Mouse (Mus musculus) liver, adult 2 months (tissue): ENCODE measurements around the gene Dpp8. TPM values are rescaled to one million over a fixed set of nuclear protein-coding genes. Genes with fewer than 3 reads are reported as not detected.
"Not testable (repeated sequence)": the region's sequence is repeated elsewhere in the genome, so short reads cannot be mapped to it uniquely, and the experiment has no call there.

Source experiments
- DNase-seq: peaks from one replicate; pipeline ENCODE4 v3.0.0-alpha.2; 2011; ENCODE audit warnings: low read depth, low spot score; ENCODE audit errors: extremely low read depth
- H3K27ac ChIP-seq: fragments of 200-500 bp; replicated peaks from 2 replicates; pipeline ENCODE4 v1.5.1; 2012; ENCODE audit warnings: low read depth, mild to moderate bottlenecking, control low read depth, inconsistent platforms, low read length; ENCODE audit not compliant: insufficient read depth
- H3K27me3 ChIP-seq: fragments of 200-500 bp; 2 replicates; pipeline ENCODE4 v1.6.1; 2012; ENCODE audit warnings: mild to moderate bottlenecking, moderate library complexity, low read length, inconsistent platforms; ENCODE audit not compliant: control insufficient read depth, insufficient read depth
- H3K36me3 ChIP-seq: fragments of 200-500 bp; 2 replicates; pipeline ENCODE4 v1.6.1; 2012; ENCODE audit warnings: low read length, inconsistent platforms; ENCODE audit not compliant: control insufficient read depth, insufficient read depth
- H3K4me1 ChIP-seq: fragments of 200-500 bp; 2 replicates; pipeline ENCODE4 v1.6.1; 2011; ENCODE audit warnings: low read length; ENCODE audit not compliant: control insufficient read depth, insufficient read depth
- H3K4me3 ChIP-seq: fragments of 200-500 bp; 2 replicates; pipeline ENCODE4 v1.5.1; 2011; ENCODE audit warnings: low read depth, mild to moderate bottlenecking, control low read depth, low read length, moderate library complexity; ENCODE audit not compliant: insufficient read depth
- H3K79me2 ChIP-seq: fragments of 200-500 bp; 2 replicates; pipeline ENCODE4 v1.6.1; 2012; ENCODE audit warnings: inconsistent platforms, mild to moderate bottlenecking, low read length, moderate library complexity; ENCODE audit not compliant: control insufficient read depth, insufficient read depth
- H3K9ac ChIP-seq: fragments of 200-500 bp; 2 replicates; pipeline ENCODE4 v1.6.1; 2012; ENCODE audit warnings: low read depth, mild to moderate bottlenecking, control low read depth, inconsistent platforms, low read length
- CTCF ChIP-seq: fragments of 200-500 bp; IDR thresholded peaks from 2 replicates; pipeline ENCODE4 v1.5.1; 2011; ENCODE audit warnings: low read depth, low read length, control low read depth
- POLR2A ChIP-seq: fragments of 200-500 bp; IDR thresholded peaks from 2 replicates; pipeline ENCODE4 v1.6.1; 2011; ENCODE audit warnings: low read length, control low read depth; ENCODE audit not compliant: insufficient read depth; ENCODE audit errors: extremely low read depth
- WGBS: fragments of 180-500 bp; shearing (Covaris S2); methylation state at CpG from one replicate; pipeline ENCODE4 v1.1.7; 2018; 5-methylcytosine and 5-hydroxymethylcytosine counted together
- polyA plus RNA-seq: library from polyadenylated mRNA; depleted of rRNA; stranded (reverse); fragments of >200 nt; gene quantifications from 2 replicates; pipeline ENCODE4 v1.2.3, GENCODE M21; 2012; rRNA removed
- total RNA-seq: library from RNA; depleted of rRNA; stranded (reverse); fragments of >200 nt; gene quantifications from 2 replicates; pipeline ENCODE4 v1.2.3, GENCODE M21; 2014; rRNA removed

Dpp8 gene
- total RNA-seq: 42.8 and 46.2 TPM in 2 replicates
- polyA plus RNA-seq: 18.8 and 20.4 TPM in 2 replicates

- peak; percentile 79 for DNase-seq
- H3K4me1 ChIP-seq: peaks cover 11% of the 10 kb centered on the region
- H3K79me2 ChIP-seq: no peaks in the 10 kb centered on the region; the same call in 1 of the 2 replicates
- peaks cover 5% of the 10 kb centered on the region; the same call in 1 of the 2 replicates for H3K36me3 ChIP-seq
- H3K4me3 ChIP-seq: peak within 1 kb of the TSS; percentile 75
- H3K27ac ChIP-seq: peak within 1 kb of the TSS; percentile 90
- WGBS: under 1% methylated on average over 85 of the region's 85 CpGs
- H3K9ac ChIP-seq: peak within 1 kb of the TSS; percentile 95
- TF ChIP-seq CTCF (peak; percentile 91), POLR2A (peak; percentile 81; the same call in 1 of the 2 replicates)
- H3K27me3 ChIP-seq: no peaks in the 10 kb centered on the region
Observed at GRCm38 (mm10) chr9:65032269-65033108, at the start of gene Dpp8. TSS of gene Dpp8 (plus strand) at chr9:65032414.

- Histone ChIP-seq H3K4me1 (peaks cover 6% of the 10 kb centered on the region), H3K36me3 (peaks cover 55% of the 10 kb centered on the region), H3K79me2 (no peaks in the 10 kb centered on the region), H3K27ac (no peak overlapping the region), H3K27me3 (no peaks in the 10 kb centered on the region), H3K4me3 (no peak overlapping the region), H3K9ac (no peak overlapping the region)
- no peak for DNase-seq
- TF ChIP-seq POLR2A (no peak), CTCF (no peak)
- 68% methylated on average over 8 of the region's 8 CpGs for WGBS
Observed at GRCm38 (mm10) chr9:64985037-64985794, 47.0 kb upstream of the Dpp8 start.

- H3K79me2 ChIP-seq: no peaks in the 10 kb centered on the region
- peaks cover 3% of the 10 kb centered on the region for H3K4me1 ChIP-seq
- no peak for DNase-seq
- no peak for TF ChIP-seq POLR2A
- no peak for TF ChIP-seq CTCF
- no peak overlapping the region for H3K4me3 ChIP-seq
- no peak overlapping the region for H3K27ac ChIP-seq
- H3K9ac ChIP-seq: no peak overlapping the region
- WGBS: 89% methylated on average over 9 of the region's 9 CpGs
- no peaks in the 10 kb centered on the region for H3K27me3 ChIP-seq
- peaks cover 61% of the 10 kb centered on the region for H3K36me3 ChIP-seq
Observed at GRCm38 (mm10) chr9:64985807-64986206, 46.4 kb upstream of the Dpp8 start.

DNA sequence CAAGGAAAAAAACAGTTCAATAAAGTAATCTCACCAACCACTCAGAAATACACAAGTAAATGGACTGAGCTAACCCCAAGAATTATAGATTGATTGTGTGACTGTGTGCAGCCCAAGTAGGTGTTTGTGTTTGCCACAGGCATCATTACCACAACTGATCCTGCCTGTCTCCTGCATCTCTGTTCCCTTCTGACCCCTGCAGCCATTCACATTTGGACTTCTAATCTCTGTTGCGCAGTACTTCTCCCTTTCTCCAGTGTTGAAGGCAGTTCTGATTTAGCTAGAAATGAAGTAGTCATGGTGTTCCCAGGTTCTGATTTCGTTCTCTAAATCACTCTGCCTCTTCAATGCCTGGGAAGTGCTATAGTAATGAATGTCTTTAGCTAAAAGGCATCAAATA lies 44.6 kb upstream of the Dpp8 start:
- no peaks in the 10 kb centered on the region for H3K27me3 ChIP-seq
- no peaks in the 10 kb centered on the region for H3K4me1 ChIP-seq
- H3K36me3 ChIP-seq: peaks cover 72% of the 10 kb centered on the region
- TF ChIP-seq CTCF (no peak), POLR2A (no peak)
- no peak overlapping the region for H3K9ac ChIP-seq
- no peak overlapping the region for H3K4me3 ChIP-seq
- no peaks in the 10 kb centered on the region for H3K79me2 ChIP-seq
- H3K27ac ChIP-seq: no peak overlapping the region
- no peak for DNase-seq
- 85% methylated on average over 2 of the region's 2 CpGs for WGBS

DNA sequence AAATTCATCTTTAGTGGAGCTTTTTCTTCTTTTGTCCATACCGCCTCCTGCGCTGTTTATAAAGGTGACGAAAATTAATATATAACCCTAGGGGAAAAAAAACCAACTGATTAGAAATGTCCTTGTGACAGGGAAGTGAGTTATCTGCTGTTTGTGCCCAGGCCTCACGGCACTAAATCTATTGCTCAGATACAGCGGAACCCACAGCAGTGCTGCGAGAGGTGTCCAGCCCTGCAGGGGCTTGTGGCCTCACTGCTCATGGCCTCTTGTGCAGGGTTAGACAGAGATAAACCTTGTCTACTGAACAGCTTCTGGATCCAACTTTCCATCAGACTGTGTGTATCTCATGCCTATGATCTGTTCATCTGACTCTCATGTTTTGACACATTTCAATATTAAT lies 43.8 kb upstream of the Dpp8 start:
- TF ChIP-seq POLR2A (no peak), CTCF (no peak)

GRCm38 (mm10) chr9:64990291-64990690 lies 41.9 kb upstream of the Dpp8 start:
- Histone ChIP-seq H3K36me3 (peaks cover 82% of the 10 kb centered on the region), H3K4me1 (no peaks in the 10 kb centered on the region), H3K4me3 (no peak overlapping the region), H3K9ac (no peak overlapping the region), H3K27ac (no peak overlapping the region), H3K27me3 (no peaks in the 10 kb centered on the region), H3K79me2 (no peaks in the 10 kb centered on the region; the same call in 1 of the 2 replicates)
- no peak for DNase-seq
- TF ChIP-seq CTCF (no peak), POLR2A (no peak)
- WGBS: 87% methylated on average over 7 of the region's 7 CpGs

More for the DNA sequence above, 43.8 kb upstream of the Dpp8 start:
- Histone ChIP-seq H3K9ac (no peak overlapping the region), H3K79me2 (no peaks in the 10 kb centered on the region), H3K27ac (no peak overlapping the region), H3K36me3 (peaks cover 79% of the 10 kb centered on the region), H3K4me1 (no peaks in the 10 kb centered on the region), H3K27me3 (no peaks in the 10 kb centered on the region), H3K4me3 (no peak overlapping the region)
- DNase-seq: no peak
- WGBS: 89% methylated on average over 6 of the region's 6 CpGs

GRCm38 (mm10) chr9:64995464-64995863 lies 36.8 kb upstream of the Dpp8 start:
- WGBS: 97% methylated on average over 1 of the region's 1 CpGs
- H3K27ac ChIP-seq, DNase-seq, H3K9ac ChIP-seq, H3K27me3 ChIP-seq, H3K79me2 ChIP-seq, H3K4me1 ChIP-seq, H3K4me3 ChIP-seq: not testable (repeated sequence)
- peaks cover 73% of the 10 kb centered on the region for H3K36me3 ChIP-seq
